Mouse (Mus musculus) heart, embryonic 16.5 days (tissue): ENCODE measurements around the gene Dus1l. TPM values are rescaled to one million over a fixed set of nuclear protein-coding genes. Genes with fewer than 3 reads are reported as not detected.
A peak's percentile ranks its signal among the peaks of the same experiment; 100 is the strongest.
"Not testable (repeated sequence)": the region's sequence is repeated elsewhere in the genome, so short reads cannot be mapped to it uniquely, and the experiment has no call there.

Source experiments
- ATAC-seq: fragments of 200-750 bp; cut with Nextera tagmentation; replicated peaks from 2 replicates; pipeline ENCODE4 v1.8.0; 2017; ENCODE audit warnings: moderate number of reproducible peaks; ENCODE audit not compliant: insufficient read depth, low FRiP score; ENCODE audit errors: extremely low read depth
- H3K27ac ChIP-seq: fragments of 300-500 bp; sonication (generic); 2 replicates; pipeline ENCODE4 v1.5.1; 2014; ENCODE audit warnings: mild to moderate bottlenecking, low read length, control low read depth, moderate library complexity
- H3K27me3 ChIP-seq: fragments of 300-500 bp; sonication (generic); 2 replicates; pipeline ENCODE4 v1.6.1; 2014; ENCODE audit warnings: low read length, mixed read lengths; ENCODE audit not compliant: control insufficient read depth, insufficient read depth
- H3K36me3 ChIP-seq: fragments of 300-500 bp; sonication (generic); 2 replicates; pipeline ENCODE4 v1.6.1; 2014; ENCODE audit not compliant: control insufficient read depth, insufficient read depth
- H3K4me1 ChIP-seq: fragments of 300-500 bp; sonication (generic); 2 replicates; pipeline ENCODE4 v1.6.1; 2014; ENCODE audit warnings: low read length, mixed read lengths; ENCODE audit not compliant: control insufficient read depth, insufficient read depth
- H3K4me2 ChIP-seq: fragments of 300-500 bp; sonication (generic); 2 replicates; pipeline ENCODE4 v1.6.1; 2014; ENCODE audit warnings: low read depth, mild to moderate bottlenecking, control low read depth, low read length
- H3K4me3 ChIP-seq: fragments of 300-500 bp; sonication (generic); 2 replicates; pipeline ENCODE4 v1.5.1; 2014; ENCODE audit warnings: mild to moderate bottlenecking, control low read depth, low read length
- H3K9ac ChIP-seq: fragments of 300-500 bp; sonication (generic); 2 replicates; pipeline ENCODE4 v1.6.1; 2014; ENCODE audit warnings: low read length, control low read depth
- H3K9me3 ChIP-seq: fragments of 300-500 bp; sonication (generic); replicated peaks from 2 replicates; pipeline ENCODE4 v1.6.1; 2016; ENCODE audit warnings: low read length; ENCODE audit not compliant: control insufficient read depth
- WGBS: fragments of 180-500 bp; shearing (Covaris S2); extraction: QIAGEN DNeasy Blood & Tissue Kit; methylation state at CpG from one replicate; pipeline ENCODE4 v1.1.7; 2014; 5-methylcytosine and 5-hydroxymethylcytosine counted together
- polyA plus RNA-seq: library from polyadenylated mRNA; unstranded; fragments of >200 nt; fragmentation: Nextera tagmentation; extraction: Ambion mirVana; gene quantifications from 2 replicates; pipeline ENCODE4 v1.2.1, GENCODE M21; 2015

The Dus1l gene
- polyA plus RNA-seq, 1 experiment from 2014 or later, result 44.7 TPM

DNA sequence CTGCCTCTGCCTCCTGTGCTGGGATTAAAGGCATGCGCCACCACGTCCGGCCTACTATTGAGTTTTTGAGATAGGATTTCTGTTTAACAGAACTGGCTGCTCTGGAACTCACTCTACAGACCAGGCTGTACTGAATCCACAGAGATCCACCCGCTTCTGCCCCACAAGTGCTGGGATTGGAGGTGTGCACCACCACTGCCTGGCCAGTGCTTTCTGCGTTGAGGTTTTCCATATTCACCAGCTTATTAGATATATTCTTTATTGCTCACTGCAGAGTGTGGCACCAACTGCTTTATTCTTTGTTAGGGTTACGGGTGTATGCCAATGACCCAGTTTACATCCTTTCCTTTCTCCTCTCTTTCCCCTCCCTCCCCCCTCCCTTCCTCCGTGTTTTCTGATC is 8.1 kb upstream of the Dus1l start:
- 79% methylated on average over 7 of the region's 7 CpGs for WGBS
- Histone ChIP-seq H3K36me3 (peaks cover 32% of the 10 kb centered on the region), H3K9me3 (no peaks in the 10 kb centered on the region), H3K4me3 (no peak overlapping the region), H3K4me2 (no peak overlapping the region), H3K4me1 (peaks cover 8% of the 10 kb centered on the region), H3K27ac (no peak overlapping the region), H3K27me3 (no peaks in the 10 kb centered on the region), H3K9ac (no peak overlapping the region)
- no peak for ATAC-seq

DNA sequence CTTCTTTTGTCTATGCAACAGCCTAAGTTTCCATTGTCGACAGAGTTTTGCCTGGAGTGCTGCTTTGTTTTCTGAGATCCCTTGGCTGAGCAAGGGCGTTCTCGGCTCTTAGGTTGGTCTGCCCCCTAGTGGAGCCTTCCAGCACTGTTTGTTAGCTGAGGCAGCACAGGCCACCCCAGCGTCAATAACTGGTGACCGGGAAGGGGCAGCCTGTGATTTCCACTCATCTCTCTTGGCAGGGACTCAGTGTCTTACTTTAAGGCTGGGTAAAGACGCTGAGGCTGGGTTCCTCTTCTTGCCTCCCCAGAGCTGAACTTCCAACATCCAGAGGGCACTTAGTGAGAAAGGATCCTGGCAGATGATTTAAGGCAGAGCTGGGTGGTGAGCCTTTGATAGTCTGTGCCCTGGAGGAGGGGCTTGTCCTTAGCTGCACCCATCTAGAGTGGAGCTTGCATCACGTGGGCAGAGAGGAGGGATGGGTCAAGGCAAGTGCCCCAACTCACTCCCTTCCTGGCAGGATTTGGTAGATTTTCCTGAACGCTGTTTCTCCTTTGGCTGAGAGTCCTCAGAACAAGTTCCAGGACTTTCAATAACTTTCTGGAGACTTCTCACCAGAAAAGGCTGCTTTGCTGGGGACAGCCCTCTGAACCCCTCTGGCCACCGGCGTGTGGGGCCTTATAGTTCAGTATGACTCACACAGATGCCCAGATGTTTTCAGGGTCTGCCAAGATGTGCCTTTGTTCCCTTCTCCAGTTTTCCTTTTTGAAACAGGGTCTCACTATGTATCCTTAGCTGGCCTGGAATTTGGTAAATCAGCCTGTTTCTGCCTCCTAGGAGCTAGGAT is 4.1 kb upstream of the Dus1l start:
- H3K9ac ChIP-seq, result peak overlapping the region; percentile 46
- no peak overlapping the region for H3K4me3 ChIP-seq
- H3K4me2 ChIP-seq, result peak overlapping the region; percentile 40
- WGBS, result 11% methylated on average over 10 of the region's 10 CpGs
- ATAC-seq, result peak; percentile 68
- H3K27ac ChIP-seq, result peak overlapping the region; percentile 31; the same call in 1 of the 2 replicates
- no peaks in the 10 kb centered on the region for H3K9me3 ChIP-seq
- H3K36me3 ChIP-seq, result no peaks in the 10 kb centered on the region
- peaks cover 16% of the 10 kb centered on the region for H3K4me1 ChIP-seq
- H3K27me3 ChIP-seq, result no peaks in the 10 kb centered on the region

DNA sequence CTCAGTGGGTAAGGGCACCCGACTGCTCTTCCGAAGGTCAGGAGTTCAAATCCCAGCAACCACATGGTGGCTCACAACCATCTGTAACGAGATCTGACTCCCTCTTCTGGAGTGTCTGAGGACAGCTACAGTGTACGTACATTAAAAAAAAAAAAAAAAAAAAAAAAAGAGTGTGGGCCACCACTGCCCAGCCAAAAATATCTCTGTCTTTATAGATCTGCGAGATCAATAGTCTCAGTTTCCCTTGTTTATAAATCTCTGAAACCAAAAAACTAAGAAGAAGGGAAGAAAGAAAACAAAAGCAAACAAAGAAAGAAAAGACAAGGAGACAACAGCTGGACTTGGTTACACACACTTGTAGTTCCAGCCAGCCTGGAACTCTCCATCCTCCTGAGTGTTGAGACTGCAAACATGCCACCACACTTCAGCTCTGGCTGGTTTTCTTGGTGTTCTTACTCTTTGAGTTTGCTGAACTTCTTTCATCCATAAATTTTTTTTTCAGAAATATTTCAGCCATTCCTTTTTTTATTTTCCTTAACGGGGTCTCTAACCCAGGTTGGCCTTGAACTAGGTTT is 3.2 kb upstream of the Dus1l start:
- no peaks in the 10 kb centered on the region for H3K27me3 ChIP-seq
- 57% methylated on average over 6 of the region's 6 CpGs for WGBS
- H3K9ac ChIP-seq, result no peak overlapping the region
- H3K27ac ChIP-seq, result no peak overlapping the region
- H3K4me1 ChIP-seq, result peaks cover 19% of the 10 kb centered on the region
- H3K9me3 ChIP-seq, result no peaks in the 10 kb centered on the region
- 0 out of 2 replicates have a peak, but pooled peaks cover 2% of the 10 kb centered on the region for H3K36me3 ChIP-seq
- no peak overlapping the region; the same call in 1 of the 2 replicates for H3K4me2 ChIP-seq
- no peak for ATAC-seq
- no peak overlapping the region for H3K4me3 ChIP-seq

DNA sequence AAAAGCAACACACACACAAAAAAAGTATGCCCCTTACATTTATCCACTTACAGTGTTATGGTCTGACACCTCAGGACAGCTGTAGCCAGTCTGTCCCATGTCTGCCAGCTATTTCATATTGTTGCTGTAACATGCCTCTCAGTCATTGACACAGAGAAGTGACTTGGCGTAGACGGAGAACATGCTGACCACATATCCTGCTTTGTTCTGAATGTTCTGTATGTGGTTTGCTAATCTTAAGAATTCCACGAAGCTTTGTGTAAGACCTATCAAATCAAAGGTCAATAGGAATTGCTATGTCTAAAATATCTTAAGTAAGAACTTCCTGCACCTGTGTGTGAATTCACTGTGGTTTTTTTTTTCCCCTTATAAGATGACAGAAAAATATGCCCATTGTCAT is 2.0 kb upstream of the Dus1l start:
- 70% methylated on average over 3 of the region's 3 CpGs for WGBS

DNA sequence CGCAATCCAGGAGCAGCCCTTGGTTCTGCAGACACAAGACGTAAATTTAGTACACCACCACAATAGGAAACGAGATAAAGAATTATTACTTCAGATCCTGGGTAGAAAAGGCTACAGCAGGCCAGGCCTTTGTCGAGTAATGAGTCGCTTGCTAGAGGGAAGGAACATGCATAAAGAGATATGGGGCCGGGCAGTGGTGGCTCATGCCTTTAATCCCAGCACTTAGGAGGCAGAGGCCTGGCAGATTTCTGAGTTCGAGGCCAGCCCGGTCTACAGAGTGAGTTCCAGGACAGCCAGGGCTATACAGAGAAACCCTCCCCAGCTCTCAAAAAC is 377 bp upstream of the Dus1l start:
- peaks cover 11% of the 10 kb centered on the region for H3K36me3 ChIP-seq
- WGBS, result 18% methylated on average over 8 of the region's 8 CpGs
- H3K27me3 ChIP-seq, result no peaks in the 10 kb centered on the region
- H3K9me3 ChIP-seq, result no peaks in the 10 kb centered on the region
- peak overlapping the region; percentile 59 for H3K4me2 ChIP-seq
- H3K4me1 ChIP-seq, result peaks cover 19% of the 10 kb centered on the region
- peak; percentile 12 for ATAC-seq
- peak overlapping the region; percentile 91 for H3K27ac ChIP-seq
- H3K9ac ChIP-seq, result peak overlapping the region; percentile 74
- H3K4me3 ChIP-seq, result peak overlapping the region; percentile 99

More for the DNA sequence above, 2.0 kb upstream of the Dus1l start:
- H3K4me2 ChIP-seq, result no peak overlapping the region
- no peak for ATAC-seq
- H3K36me3 ChIP-seq, result peaks cover 3% of the 10 kb centered on the region; the same call in 1 of the 2 replicates
- H3K4me3 ChIP-seq, result no peak overlapping the region
- no peaks in the 10 kb centered on the region for H3K9me3 ChIP-seq
- no peak overlapping the region for H3K9ac ChIP-seq
- H3K4me1 ChIP-seq, result peaks cover 19% of the 10 kb centered on the region
- H3K27ac ChIP-seq, result no peak overlapping the region
- no peaks in the 10 kb centered on the region for H3K27me3 ChIP-seq

DNA sequence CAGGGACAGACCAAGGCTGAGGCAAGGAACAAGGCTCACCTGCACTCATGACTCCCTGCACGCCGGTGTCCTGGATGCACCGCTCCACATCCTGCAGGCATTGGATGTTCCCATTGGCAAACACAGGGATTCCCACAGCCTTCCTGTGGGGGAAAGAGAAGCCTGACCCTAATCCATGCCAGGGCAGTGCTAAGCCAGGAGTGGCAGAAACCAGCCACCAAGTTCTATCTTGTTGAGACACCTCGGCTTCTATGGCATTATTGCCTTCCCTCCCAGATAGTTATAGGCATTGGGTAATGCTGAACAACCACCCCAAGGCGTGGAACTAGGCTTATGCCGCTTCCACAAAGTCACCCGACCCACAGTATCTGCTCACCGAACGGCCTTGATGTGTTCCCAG is 3.6 kb downstream of the Dus1l start:
- Histone ChIP-seq H3K4me1 (peaks cover 12% of the 10 kb centered on the region), H3K4me3 (no peak overlapping the region), H3K27ac (no peak overlapping the region), H3K36me3 (peaks cover 30% of the 10 kb centered on the region), H3K9ac (no peak overlapping the region), H3K27me3 (no peaks in the 10 kb centered on the region), H3K9me3 (no peaks in the 10 kb centered on the region), H3K4me2 (no peak overlapping the region)
- ATAC-seq, result no peak
- 95% methylated on average over 9 of the region's 9 CpGs for WGBS

DNA sequence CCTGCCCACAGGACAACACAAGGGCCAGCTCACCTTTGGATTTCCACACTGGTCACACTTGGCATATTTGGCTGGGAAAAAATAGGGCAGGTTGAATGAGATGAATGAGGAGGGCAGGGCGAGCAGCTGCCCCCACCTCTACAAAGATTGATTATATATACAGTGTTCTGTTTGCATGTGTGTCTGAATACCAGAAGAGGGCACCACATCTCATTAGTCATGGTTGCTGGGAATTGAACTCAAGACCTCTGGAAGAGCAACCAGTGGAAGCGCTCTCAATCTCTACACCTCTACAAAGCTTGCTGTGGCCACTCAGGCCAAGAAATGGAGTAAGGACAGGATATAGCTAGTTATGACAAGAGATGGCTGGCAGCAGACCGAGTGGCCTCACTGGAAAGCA is 6.4 kb downstream of the Dus1l start:
- H3K4me3 ChIP-seq, result no peak overlapping the region
- H3K4me1 ChIP-seq, result peaks cover 6% of the 10 kb centered on the region
- no peak overlapping the region for H3K27ac ChIP-seq
- H3K36me3 ChIP-seq, result peaks cover 38% of the 10 kb centered on the region
- H3K27me3 ChIP-seq, result no peaks in the 10 kb centered on the region
- H3K9ac ChIP-seq, result no peak overlapping the region
- whole genome bisulfite sequencing, result 94% methylated on average over 3 of the region's 3 CpGs
- no peak for ATAC-seq
- H3K9me3 ChIP-seq, result no peaks in the 10 kb centered on the region
- H3K4me2 ChIP-seq, result no peak overlapping the region

DNA sequence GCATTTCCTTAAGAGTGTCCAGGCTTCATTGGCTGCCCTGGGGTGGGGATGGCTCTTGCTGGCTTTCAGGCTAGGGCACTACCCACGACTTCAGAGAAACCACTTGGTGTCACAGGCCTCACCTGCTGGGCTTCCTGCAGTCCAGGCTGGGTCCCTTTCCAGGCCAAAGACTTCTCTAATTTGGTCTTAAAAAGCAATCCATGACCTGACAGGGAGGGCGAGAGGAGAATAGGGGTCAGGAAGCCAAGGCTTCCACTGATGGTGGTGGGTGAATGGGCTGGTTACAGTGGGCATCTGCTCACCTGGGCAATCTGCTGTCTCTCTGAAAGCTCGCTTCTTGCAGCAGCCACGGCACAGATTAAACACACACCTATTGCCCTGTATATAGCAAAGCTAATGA is 6.8 kb downstream of the Dus1l start:
- peaks cover 35% of the 10 kb centered on the region for H3K36me3 ChIP-seq

DNA sequence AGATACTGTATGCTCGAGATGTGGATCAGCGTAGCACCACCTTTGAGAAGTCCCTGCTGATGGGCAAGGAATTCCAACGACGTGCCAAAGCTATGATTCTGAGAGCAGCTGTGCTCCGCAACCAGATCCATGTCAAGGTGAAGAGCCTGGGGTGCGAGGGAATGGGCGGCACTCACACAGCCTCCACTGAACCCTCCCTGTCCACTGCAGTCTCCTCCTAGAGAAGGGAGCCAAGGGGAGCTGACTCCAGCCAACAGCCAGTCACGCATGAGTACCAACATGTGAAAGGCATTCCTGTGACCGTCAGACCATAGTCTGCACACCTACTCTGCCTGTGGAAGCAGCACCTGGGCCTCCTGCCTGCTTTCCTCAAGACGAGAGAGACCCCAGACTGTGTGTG is 7.7 kb downstream of the Dus1l start:
- not testable (repeated sequence) for H3K4me2 ChIP-seq, H3K27ac ChIP-seq, H3K4me3 ChIP-seq, H3K9me3 ChIP-seq, ATAC-seq, H3K27me3 ChIP-seq, H3K4me1 ChIP-seq, H3K9ac ChIP-seq
- WGBS, result 85% methylated on average over 9 of the region's 10 CpGs
- peaks cover 35% of the 10 kb centered on the region for H3K36me3 ChIP-seq

More for the DNA sequence above, 6.8 kb downstream of the Dus1l start:
- Histone ChIP-seq H3K4me1 (peaks cover 8% of the 10 kb centered on the region), H3K4me3 (no peak overlapping the region), H3K9me3 (no peaks in the 10 kb centered on the region), H3K27me3 (no peaks in the 10 kb centered on the region), H3K9ac (no peak overlapping the region), H3K27ac (no peak overlapping the region), H3K4me2 (no peak overlapping the region)
- 88% methylated on average over 4 of the region's 4 CpGs for WGBS
- ATAC-seq, result no peak
